Mouse (Mus musculus) intestine, postnatal 0 days (tissue): ENCODE measurements around the gene Dnah12. TPM values are rescaled to one million over a fixed set of nuclear protein-coding genes. Genes with fewer than 3 reads are reported as not detected.
A peak's percentile ranks its signal among the peaks of the same experiment; 100 is the strongest.

ENCODE experiments used
- ATAC-seq: fragments of 200-750 bp; cut with Nextera tagmentation; 2 replicates; pipeline ENCODE4 v1.8.0; 2017; ENCODE audit warnings: mild to moderate bottlenecking, moderate TSS enrichment, moderate library complexity
- H3K27ac ChIP-seq: fragments of 300-500 bp; sonication (generic); 2 replicates; pipeline ENCODE4 v1.5.1; 2014; ENCODE audit warnings: mild to moderate bottlenecking, low read depth, low read length, moderate library complexity
- H3K27me3 ChIP-seq: fragments of 300-500 bp; sonication (generic); replicated peaks from 2 replicates; pipeline ENCODE4 v1.6.1; 2014; ENCODE audit warnings: low read length, mixed read lengths; ENCODE audit not compliant: control insufficient read depth, insufficient read depth
- H3K36me3 ChIP-seq: fragments of 300-500 bp; sonication (generic); 2 replicates; pipeline ENCODE4 v1.6.1; 2014; ENCODE audit warnings: mild to moderate bottlenecking, moderate library complexity; ENCODE audit not compliant: control insufficient read depth, insufficient read depth
- H3K4me1 ChIP-seq: fragments of 300-500 bp; sonication (generic); replicated peaks from 2 replicates; pipeline ENCODE4 v1.6.1; 2014; ENCODE audit warnings: antibody characterized with exemption, low read length, mixed read lengths; ENCODE audit not compliant: control insufficient read depth, insufficient read depth
- H3K4me2 ChIP-seq: fragments of 300-500 bp; sonication (generic); replicated peaks from 2 replicates; pipeline ENCODE4 v1.6.1; 2014; ENCODE audit warnings: low read depth, mild to moderate bottlenecking, moderate library complexity
- H3K4me3 ChIP-seq: fragments of 300-500 bp; sonication (generic); 2 replicates; pipeline ENCODE4 v1.5.1; 2014; ENCODE audit warnings: low read depth, low read length
- H3K9ac ChIP-seq: fragments of 300-500 bp; sonication (generic); 2 replicates; pipeline ENCODE4 v1.6.1; 2014; ENCODE audit warnings: mild to moderate bottlenecking, low read depth, low read length
- H3K9me3 ChIP-seq: fragments of 300-500 bp; sonication (generic); 2 replicates; pipeline ENCODE4 v1.6.1; 2016; ENCODE audit warnings: mixed run types; ENCODE audit not compliant: control insufficient read depth
- CTCF ChIP-seq: sonication (generic); IDR thresholded peaks from 2 replicates; pipeline ENCODE4 v1.5.1; 2016; ENCODE audit warnings: low read depth, mild to moderate bottlenecking, control low read depth, antibody characterized with exemption, moderate library complexity
- WGBS: fragments of 180-500 bp; shearing (Covaris S2); extraction: QIAGEN DNeasy Blood & Tissue Kit; methylation state at CpG from one replicate; pipeline ENCODE4 v1.1.7; 2014; 5-methylcytosine and 5-hydroxymethylcytosine counted together
- polyA plus RNA-seq: library from polyadenylated mRNA; unstranded; fragments of >200 nt; fragmentation: Nextera tagmentation; extraction: Ambion mirVana; gene quantifications from 2 replicates; pipeline ENCODE4 v1.2.1, GENCODE M21; 2015

Dnah12 gene
- polyA plus RNA-seq, 1 experiment from 2014 or later: 0.05 TPM

- Histone ChIP-seq H3K36me3 (peaks cover 23% of the 10 kb centered on the region), H3K4me3 (no peak overlapping the region), H3K4me2 (no peak overlapping the region), H3K27me3 (no peaks in the 10 kb centered on the region), H3K4me1 (no peaks in the 10 kb centered on the region), H3K9ac (no peak overlapping the region), H3K9me3 (no peaks in the 10 kb centered on the region), H3K27ac (peak overlapping the region; percentile 46; the same call in 1 of the 2 replicates)
- TF ChIP-seq CTCF: no peak
- peak; percentile 69 for ATAC-seq
- 40% methylated on average over 3 of the region's 3 CpGs for WGBS
These were observed 31.1 kb upstream of the Dnah12 start for GRCm38 (mm10) chr14:26662016-26662415.

GRCm38 (mm10) chr14:26662488-26662887 lies 30.6 kb upstream of the Dnah12 start:
- Histone ChIP-seq H3K9me3 (no peaks in the 10 kb centered on the region), H3K9ac (no peak overlapping the region), H3K27ac (peak overlapping the region; percentile 46; the same call in 1 of the 2 replicates), H3K27me3 (no peaks in the 10 kb centered on the region), H3K4me3 (no peak overlapping the region), H3K36me3 (peaks cover 19% of the 10 kb centered on the region), H3K4me2 (no peak overlapping the region), H3K4me1 (no peaks in the 10 kb centered on the region)
- no peak; the same call in 1 of the 2 replicates for ATAC-seq
- WGBS: 60% methylated on average over 2 of the region's 2 CpGs
- TF ChIP-seq CTCF: no peak

- Histone ChIP-seq H3K4me3 (no peak overlapping the region), H3K36me3 (peaks cover 15% of the 10 kb centered on the region), H3K9me3 (no peaks in the 10 kb centered on the region), H3K9ac (no peak overlapping the region), H3K4me1 (no peaks in the 10 kb centered on the region; the same call in 1 of the 2 replicates), H3K27me3 (no peaks in the 10 kb centered on the region), H3K27ac (no peak overlapping the region), H3K4me2 (no peak overlapping the region)
- TF ChIP-seq CTCF: no peak
- ATAC-seq: no peak
- WGBS: 87% methylated on average over 2 of the region's 2 CpGs
These were observed 29.2 kb upstream of the Dnah12 start for GRCm38 (mm10) chr14:26663851-26664250.

GRCm38 (mm10) chr14:26667991-26668370 lies 25.1 kb upstream of the Dnah12 start:
- Histone ChIP-seq H3K4me1 (peaks cover 5% of the 10 kb centered on the region; the same call in 1 of the 2 replicates), H3K27me3 (no peaks in the 10 kb centered on the region), H3K36me3 (peaks cover 15% of the 10 kb centered on the region), H3K9ac (peak overlapping the region; percentile 81), H3K4me2 (peak overlapping the region; percentile 94), H3K4me3 (peak overlapping the region; percentile 89), H3K9me3 (no peaks in the 10 kb centered on the region), H3K27ac (peak overlapping the region; percentile 90; the same call in 1 of the 2 replicates)
- no peak for TF ChIP-seq CTCF
- ATAC-seq: no peak
- WGBS: 12% methylated on average over 6 of the region's 6 CpGs

GRCm38 (mm10) chr14:26668371-26669291 lies 24.4 kb upstream of the Dnah12 start:
- ATAC-seq: peak; percentile 47
- H3K27me3 ChIP-seq: no peaks in the 10 kb centered on the region
- H3K4me3 ChIP-seq: peak overlapping the region; percentile 89
- peak overlapping the region; percentile 81 for H3K9ac ChIP-seq
- peaks cover 15% of the 10 kb centered on the region for H3K36me3 ChIP-seq
- TF ChIP-seq CTCF: peak; percentile 26
- H3K4me2 ChIP-seq: peak overlapping the region; percentile 94
- under 1% methylated on average over 73 of the region's 73 CpGs for WGBS
- H3K9me3 ChIP-seq: no peaks in the 10 kb centered on the region
- peak overlapping the region; percentile 90 for H3K27ac ChIP-seq
- H3K4me1 ChIP-seq: peaks cover 5% of the 10 kb centered on the region; the same call in 1 of the 2 replicates

- Histone ChIP-seq H3K27me3 (no peaks in the 10 kb centered on the region), H3K36me3 (peaks cover 14% of the 10 kb centered on the region), H3K9ac (peak within 1 kb of the TSS; percentile 81), H3K9me3 (no peaks in the 10 kb centered on the region), H3K4me2 (peak within 1 kb of the TSS; percentile 94), H3K4me3 (peak within 1 kb of the TSS; percentile 89), H3K27ac (peak within 1 kb of the TSS; percentile 90), H3K4me1 (peaks cover 5% of the 10 kb centered on the region; the same call in 1 of the 2 replicates)
- no peak for TF ChIP-seq CTCF
- under 1% methylated on average over 70 of the region's 70 CpGs for WGBS
- ATAC-seq: peak; percentile 89
These were observed 23.6 kb upstream of the Dnah12 start, which contains the start of gene Pde12 for GRCm38 (mm10) chr14:26669292-26670073. Pde12 (minus strand) TSS chr14:26669883.
